Mouse (Mus musculus): ENCODE data around the gene Btg1. TPM values are rescaled to one million over a fixed set of nuclear protein-coding genes. Genes with fewer than 3 reads are reported as not detected.

The Btg1 gene
- polyA plus RNA-seq, 1 experiment from 2014 or later: 49.5 TPM

- peak; percentile 37 for ATAC-seq (ENCODE audit: low FRiP score)
- under 1% methylated on average over 72 of the region's 78 CpGs for WGBS
- 0 out of 2 replicates have a peak, but pooled peaks cover 11% of the 10 kb centered on the region for H3K36me3 ChIP-seq (replicated peaks)
Measured at GRCm38 (mm10) chr10:96617221-96617950, 580 bp downstream of the Btg1 start.

DNA sequence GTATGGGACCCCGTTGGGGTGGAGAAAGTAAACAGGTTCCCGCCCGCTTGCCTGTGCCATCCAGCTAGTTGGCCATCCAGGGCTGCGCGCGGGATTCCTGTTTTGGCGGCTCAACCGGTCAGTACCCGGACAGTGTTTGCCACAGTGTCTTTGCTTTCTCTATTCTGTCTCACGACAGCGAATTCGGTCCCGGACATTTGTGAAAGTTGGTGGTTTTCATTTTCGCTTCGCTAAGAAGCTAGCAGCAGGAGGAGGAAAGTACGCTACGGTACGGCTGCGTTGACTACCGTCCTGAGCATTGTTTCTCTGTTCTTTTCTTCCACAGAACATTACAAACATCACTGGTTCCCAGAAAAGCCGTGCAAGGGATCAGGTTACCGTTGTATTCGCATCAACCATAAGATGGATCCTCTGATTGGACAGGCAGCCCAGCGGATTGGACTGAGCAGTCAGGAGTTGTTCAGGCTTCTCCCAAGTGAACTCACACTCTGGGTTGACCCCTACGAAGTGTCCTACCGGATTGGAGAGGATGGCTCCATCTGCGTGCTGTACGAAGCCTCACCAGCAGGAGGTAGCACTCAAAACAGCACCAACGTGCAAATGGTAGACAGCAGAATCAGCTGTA, 1.3 kb downstream of the Btg1 start:
- peak overlapping the region; percentile 97 for H3K27ac ChIP-seq
- peak overlapping the region; percentile 52 for H3K4me2 ChIP-seq
- WGBS: under 1% methylated on average over 29 of the region's 29 CpGs
- H3K36me3 ChIP-seq (replicated peaks): peaks cover 14% of the 10 kb centered on the region; the same call in 1 of the 2 replicates
- ATAC-seq (ENCODE audit: low FRiP score): peak; percentile 24; the same call in 1 of the 2 replicates
- H3K4me1 ChIP-seq: peaks cover 28% of the 10 kb centered on the region
- H3K9me3 ChIP-seq: no peaks in the 10 kb centered on the region
- peak overlapping the region; percentile 100 for H3K9ac ChIP-seq
- peak overlapping the region; percentile 99 for H3K4me3 ChIP-seq (replicated peaks)
- no peaks in the 10 kb centered on the region for H3K27me3 ChIP-seq

More at GRCm38 (mm10) chr10:96617221-96617950, 580 bp downstream of the Btg1 start:
- H3K4me1 ChIP-seq: peaks cover 22% of the 10 kb centered on the region
- H3K27ac ChIP-seq: peak overlapping the region; percentile 97
- peak overlapping the region; percentile 100 for H3K9ac ChIP-seq
- H3K4me3 ChIP-seq (replicated peaks): peak overlapping the region; percentile 99
- no peaks in the 10 kb centered on the region for H3K9me3 ChIP-seq
- H3K27me3 ChIP-seq: no peaks in the 10 kb centered on the region
- peak overlapping the region; percentile 52 for H3K4me2 ChIP-seq

DNA sequence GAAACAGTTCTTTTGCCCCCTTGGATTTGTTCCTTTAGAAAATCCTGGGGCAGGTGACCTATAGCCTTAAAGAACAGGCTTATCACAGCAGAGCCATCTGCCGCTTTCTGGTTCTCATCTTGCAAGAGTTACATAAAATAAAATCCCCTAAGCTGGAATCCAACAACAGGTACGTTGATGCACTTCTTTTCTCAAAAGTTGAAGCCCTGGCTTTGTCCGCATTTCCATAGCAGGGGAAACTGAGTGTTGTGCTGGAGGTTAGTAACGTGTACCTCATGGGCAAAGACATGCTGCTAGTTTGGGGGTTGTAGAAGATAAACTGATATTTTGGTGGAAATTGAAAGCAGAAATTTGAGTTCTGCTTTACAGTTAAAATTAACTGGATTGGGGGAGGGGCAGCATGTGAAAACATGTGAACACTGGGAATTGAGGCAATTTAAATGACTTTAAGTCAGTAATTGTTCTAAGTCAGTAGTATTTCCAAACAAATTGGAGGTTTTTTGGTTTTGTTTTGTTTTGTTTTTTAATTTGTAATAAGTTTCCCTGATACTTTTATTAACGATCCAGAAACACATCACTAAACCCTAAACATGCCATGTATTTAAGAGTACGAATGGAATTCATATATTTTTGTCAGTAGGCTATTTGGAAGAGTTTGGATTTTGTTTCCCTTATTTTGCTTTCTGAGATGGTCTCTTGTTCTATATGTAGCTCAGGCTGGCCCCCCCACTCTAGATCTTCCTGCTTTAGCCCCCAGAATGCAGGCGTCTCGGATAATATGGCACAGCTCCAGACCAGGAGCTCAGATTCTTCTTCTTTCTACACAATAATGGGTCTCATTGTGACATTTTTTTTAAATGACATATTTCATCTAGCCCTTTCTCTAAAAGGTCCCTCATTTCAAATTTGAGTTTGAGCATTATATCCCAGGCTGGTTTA, 3.4 kb downstream of the Btg1 start:
- Histone ChIP-seq H3K9me3 (no peaks in the 10 kb centered on the region), H3K27me3 (no peaks in the 10 kb centered on the region), H3K4me2 (peak overlapping the region; percentile 70), H3K36me3 (replicated peaks) (peaks cover 24% of the 10 kb centered on the region), H3K4me3 (replicated peaks) (peak overlapping the region; percentile 47), H3K9ac (peak overlapping the region; percentile 58), H3K27ac (no peak overlapping the region), H3K4me1 (peaks cover 46% of the 10 kb centered on the region)
- WGBS: 61% methylated on average over 8 of the region's 8 CpGs
- ATAC-seq (ENCODE audit: low FRiP score): no peak

- no peak overlapping the region for H3K27ac ChIP-seq
- H3K9ac ChIP-seq: peak overlapping the region; percentile 58
- peaks cover 24% of the 10 kb centered on the region for H3K36me3 ChIP-seq (replicated peaks)
- no peaks in the 10 kb centered on the region for H3K9me3 ChIP-seq
- H3K4me2 ChIP-seq: peak overlapping the region; percentile 70
- ATAC-seq (ENCODE audit: low FRiP score): no peak
- no peaks in the 10 kb centered on the region for H3K27me3 ChIP-seq
- H3K4me3 ChIP-seq (replicated peaks): peak overlapping the region; percentile 47
- WGBS: 54% methylated on average over 4 of the region's 4 CpGs
- H3K4me1 ChIP-seq: peaks cover 51% of the 10 kb centered on the region
Measured at GRCm38 (mm10) chr10:96620890-96621271, 4.1 kb downstream of the Btg1 start.

DNA sequence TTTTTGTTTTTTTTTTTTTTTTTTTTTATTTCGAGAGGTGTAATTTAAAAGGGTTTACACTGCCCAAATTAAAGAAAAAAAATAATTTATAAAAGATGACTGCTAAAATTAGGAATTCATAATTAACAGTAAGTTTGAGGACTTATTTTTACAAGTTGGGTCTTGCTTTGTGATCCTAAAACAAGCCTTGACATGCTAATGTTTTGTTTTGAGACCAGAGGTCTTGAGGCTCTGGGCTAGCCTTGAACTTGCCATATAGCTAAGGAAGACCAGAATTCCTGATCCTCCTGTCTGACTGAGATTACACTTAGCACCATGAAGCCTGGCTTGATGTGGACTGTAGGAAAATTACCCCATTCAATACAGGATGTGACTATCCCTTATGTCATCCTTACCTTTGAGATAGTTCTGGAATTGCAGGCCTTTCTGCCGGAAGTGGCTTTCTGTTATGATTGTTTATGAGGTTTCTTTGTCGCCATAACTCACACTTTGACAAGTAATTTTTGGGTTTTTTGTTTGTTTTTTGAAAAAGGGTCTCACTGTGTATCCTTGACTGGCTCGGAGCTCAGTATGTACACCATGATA, 4.6 kb downstream of the Btg1 start:
- Histone ChIP-seq H3K9me3 (no peaks in the 10 kb centered on the region), H3K36me3 (replicated peaks) (peaks cover 27% of the 10 kb centered on the region), H3K4me2 (peak overlapping the region; percentile 70), H3K9ac (peak overlapping the region; percentile 7; the same call in 1 of the 2 replicates), H3K27ac (no peak overlapping the region), H3K4me1 (peaks cover 51% of the 10 kb centered on the region), H3K27me3 (no peaks in the 10 kb centered on the region), H3K4me3 (replicated peaks) (peak overlapping the region; percentile 33)
- 89% methylated on average over 4 of the region's 4 CpGs for WGBS
- no peak for ATAC-seq (ENCODE audit: low FRiP score)

DNA sequence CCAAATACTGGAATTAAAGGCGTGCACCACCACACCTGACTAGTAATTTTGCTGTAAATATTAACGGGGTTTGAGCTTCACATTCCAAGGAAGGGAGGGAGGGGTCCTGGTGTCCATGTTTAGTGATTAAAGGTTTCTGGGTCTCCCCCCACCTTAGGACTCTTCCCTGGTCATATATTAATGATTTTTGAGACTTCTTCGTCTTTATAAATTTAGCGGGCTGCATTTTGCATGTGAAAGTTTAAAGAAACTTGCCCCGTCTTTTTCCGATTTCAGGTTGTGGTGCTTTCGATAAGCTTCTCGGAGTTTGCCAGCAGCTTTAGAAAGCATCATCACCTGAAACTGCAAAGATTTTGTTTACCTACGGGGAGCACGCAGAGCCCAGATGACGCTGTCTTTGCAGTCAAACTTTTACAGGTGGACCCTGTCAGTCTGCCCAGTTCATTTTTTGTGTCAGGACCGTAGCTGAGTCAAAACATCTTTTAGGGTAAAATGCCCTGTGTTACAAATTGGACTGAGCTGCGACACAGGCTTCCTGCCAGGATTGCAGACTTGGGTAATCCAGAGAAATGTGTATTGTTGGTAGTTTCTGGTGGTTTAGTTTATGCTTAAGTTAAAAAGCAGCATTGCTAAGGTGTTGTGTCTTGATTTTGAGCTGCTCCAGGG, 5.3 kb downstream of the Btg1 start:
- peak overlapping the region; percentile 7; the same call in 1 of the 2 replicates for H3K9ac ChIP-seq
- 89% methylated on average over 13 of the region's 13 CpGs for WGBS
- H3K36me3 ChIP-seq (replicated peaks): peaks cover 29% of the 10 kb centered on the region
- no peaks in the 10 kb centered on the region for H3K27me3 ChIP-seq
- H3K27ac ChIP-seq: no peak overlapping the region
- no peaks in the 10 kb centered on the region for H3K9me3 ChIP-seq
- no peak for ATAC-seq (ENCODE audit: low FRiP score)
- peaks cover 51% of the 10 kb centered on the region for H3K4me1 ChIP-seq
- H3K4me3 ChIP-seq (replicated peaks): peak overlapping the region; percentile 33
- H3K4me2 ChIP-seq: peak overlapping the region; percentile 70

DNA sequence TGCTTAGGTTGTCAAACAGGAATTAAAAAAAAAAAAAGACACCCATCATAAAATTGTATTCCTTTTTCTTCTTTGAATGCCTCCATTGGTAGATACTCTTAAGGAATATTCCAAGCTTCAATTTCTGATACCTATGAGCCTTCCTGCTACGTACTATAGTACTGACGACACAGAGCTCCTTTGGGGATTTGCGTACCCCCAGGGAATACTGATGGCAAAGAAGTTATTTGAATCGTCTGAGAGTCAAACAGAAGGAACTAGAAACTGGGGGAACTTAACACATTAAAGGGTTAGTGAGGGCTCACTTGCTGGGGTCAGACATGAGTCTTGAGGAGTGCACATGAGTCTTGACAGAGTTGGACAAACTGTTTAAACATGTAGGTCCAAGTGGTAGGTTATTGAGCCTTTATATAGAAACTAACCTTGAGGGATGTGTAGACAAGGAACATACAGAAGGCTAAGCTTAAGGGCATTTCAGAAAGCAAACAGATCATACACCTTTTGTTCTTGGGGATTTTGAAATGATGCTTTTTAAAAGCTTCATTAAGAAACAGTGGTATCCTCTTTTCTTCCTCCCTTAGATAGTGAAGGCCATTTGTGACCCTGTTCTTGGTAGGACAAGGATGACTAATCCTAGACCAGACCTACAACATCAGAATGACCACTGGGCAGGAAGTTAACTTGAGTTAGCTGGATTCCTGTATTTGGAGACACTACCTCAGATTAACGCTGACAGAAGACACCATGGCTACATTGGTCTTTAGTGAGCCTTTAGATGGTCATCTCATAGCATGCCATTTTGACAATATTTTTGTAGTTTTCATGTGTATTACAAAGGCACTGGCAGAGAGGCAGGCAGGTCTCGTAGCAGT, 6.2 kb downstream of the Btg1 start:
- peaks cover 51% of the 10 kb centered on the region for H3K4me1 ChIP-seq
- peaks cover 34% of the 10 kb centered on the region for H3K36me3 ChIP-seq (replicated peaks)
- no peaks in the 10 kb centered on the region for H3K27me3 ChIP-seq
- H3K9ac ChIP-seq: no peak overlapping the region
- no peak for ATAC-seq (ENCODE audit: low FRiP score)
- 0 out of 2 replicates have a peak overlapping the region, but pooled peaks have one; percentile 10 for H3K4me3 ChIP-seq (replicated peaks)
- H3K27ac ChIP-seq: no peak overlapping the region
- peak overlapping the region; percentile 70 for H3K4me2 ChIP-seq
- WGBS: 90% methylated on average over 6 of the region's 6 CpGs
- no peaks in the 10 kb centered on the region for H3K9me3 ChIP-seq

- H3K4me1 ChIP-seq: peaks cover 51% of the 10 kb centered on the region
- H3K27ac ChIP-seq: no peak overlapping the region
- H3K27me3 ChIP-seq: no peaks in the 10 kb centered on the region
- H3K4me2 ChIP-seq: peak overlapping the region; percentile 70
- WGBS: 95% methylated on average over 4 of the region's 4 CpGs
- no peak overlapping the region for H3K9ac ChIP-seq
- peaks cover 42% of the 10 kb centered on the region for H3K36me3 ChIP-seq (replicated peaks)
- H3K9me3 ChIP-seq: no peaks in the 10 kb centered on the region
- no peak overlapping the region for H3K4me3 ChIP-seq (replicated peaks)
- no peak for ATAC-seq (ENCODE audit: low FRiP score)
Measured at GRCm38 (mm10) chr10:96623633-96624195, 6.9 kb downstream of the Btg1 start.

DNA sequence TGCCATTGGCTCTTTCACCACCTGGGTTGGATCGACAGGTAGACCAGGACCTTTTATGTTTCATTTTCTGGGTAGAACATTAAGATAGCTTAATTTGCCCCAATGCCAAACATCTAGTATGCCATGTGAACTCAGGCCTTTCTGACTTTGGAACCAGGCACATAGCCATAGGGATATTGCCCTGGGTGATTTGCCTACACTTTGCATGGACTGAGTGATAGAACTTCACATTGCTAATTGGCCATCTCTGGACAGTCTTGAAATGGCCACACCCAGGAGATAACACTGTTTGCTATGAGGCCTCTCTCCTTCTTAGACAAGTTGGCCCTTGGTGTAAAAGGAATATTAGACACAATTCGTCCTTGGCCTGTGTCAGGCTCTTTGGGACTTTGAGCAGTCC, 7.6 kb downstream of the Btg1 start:
- no peaks in the 10 kb centered on the region for H3K9me3 ChIP-seq
- no peak overlapping the region for H3K4me2 ChIP-seq
- WGBS: 96% methylated on average over 2 of the region's 2 CpGs
- H3K4me3 ChIP-seq (replicated peaks): no peak overlapping the region
- H3K36me3 ChIP-seq (replicated peaks): peaks cover 45% of the 10 kb centered on the region
- no peak overlapping the region for H3K9ac ChIP-seq
- no peak for ATAC-seq (ENCODE audit: low FRiP score)
- H3K4me1 ChIP-seq: peaks cover 51% of the 10 kb centered on the region
- no peaks in the 10 kb centered on the region for H3K27me3 ChIP-seq
- no peak overlapping the region for H3K27ac ChIP-seq

GRCm38 (mm10) chr10:96625061-96625460, 8.3 kb downstream of the Btg1 start:
- no peak overlapping the region for H3K4me3 ChIP-seq (replicated peaks)
- peak overlapping the region; percentile 1; the same call in 1 of the 2 replicates for H3K4me2 ChIP-seq

More at GRCm38 (mm10) chr10:96625061-96625460, 8.3 kb downstream of the Btg1 start:
- Histone ChIP-seq H3K27ac (no peak overlapping the region), H3K9me3 (no peaks in the 10 kb centered on the region), H3K9ac (no peak overlapping the region), H3K27me3 (no peaks in the 10 kb centered on the region), H3K4me1 (peaks cover 46% of the 10 kb centered on the region), H3K36me3 (replicated peaks) (peaks cover 39% of the 10 kb centered on the region)
- ATAC-seq (ENCODE audit: low FRiP score): no peak
- 91% methylated on average over 4 of the region's 4 CpGs for WGBS

Data from forebrain, embryonic 12.5 days (tissue).